Mouse (Mus musculus): ENCODE results near the gene Cfap43.

DNA sequence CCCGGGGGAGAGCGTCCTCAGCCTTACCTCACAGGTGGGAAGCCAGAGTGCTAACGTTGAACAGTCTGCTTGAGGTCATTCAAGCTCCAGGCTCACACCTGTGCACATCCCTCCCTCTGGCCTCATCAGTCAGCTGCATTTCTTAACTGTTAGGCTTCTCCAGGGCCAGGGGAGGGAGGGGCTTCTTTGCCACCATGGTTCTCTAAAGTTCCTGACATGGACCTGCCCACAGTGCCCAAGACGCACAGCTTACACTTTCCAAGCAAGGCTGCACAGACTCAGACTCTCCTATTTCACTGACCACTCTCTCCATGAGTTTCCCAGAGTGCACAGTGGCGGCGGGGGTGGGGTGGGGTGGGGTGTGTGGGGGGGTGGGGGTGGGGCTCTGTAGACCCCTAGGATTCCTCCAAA lies 10.1 kb downstream of the Cfap43 start:
- TF ChIP-seq CTCF (IDR thresholded peaks at IDR 0.05; ENCODE audit: borderline replicate concordance, control insufficient read depth, extremely low read depth, insufficient read depth, low read length, poor library complexity) (no peak), POLR2A (IDR thresholded peaks at IDR 0.05; ENCODE audit: control insufficient read depth, extremely low read depth, insufficient read depth, low read length, poor library complexity) (no peak)

Data from thymus, adult 2 months (tissue).